Mouse (Mus musculus) heart, adult 2 months (tissue): ENCODE results near the gene Srebf1.

ENCODE experiments used
- CTCF ChIP-seq: fragments of 200-600 bp; IDR thresholded peaks from 2 replicates; pipeline ENCODE4 v1.8.1; 2022; ENCODE audit warnings: antibody characterized with exemption, mild to moderate bottlenecking, moderate library complexity
- EP300 ChIP-seq: fragments of 200-500 bp; IDR thresholded peaks from 2 replicates; pipeline ENCODE4 v1.6.1; 2011; ENCODE audit warnings: low read depth, low read length, control low read depth; ENCODE audit not compliant: insufficient read depth

DNA sequence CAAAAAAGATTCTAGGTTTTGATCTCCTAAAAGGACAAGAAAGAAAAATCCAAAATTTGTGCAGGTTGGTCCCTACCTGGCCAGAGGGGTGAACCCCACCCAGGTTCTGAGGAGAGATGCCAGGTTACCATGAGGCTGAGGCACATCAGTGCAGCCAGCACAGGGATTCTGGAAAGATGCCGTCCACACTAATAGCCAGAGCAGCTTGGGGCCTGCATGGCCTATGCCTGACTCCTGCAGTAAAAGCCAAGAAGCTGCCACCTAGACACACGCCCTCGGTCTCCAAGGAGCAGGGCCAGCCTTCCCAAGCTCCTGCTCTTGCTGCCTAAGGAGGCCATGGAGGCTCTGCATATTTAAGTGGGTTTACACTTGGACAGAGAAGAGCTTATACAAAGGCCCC lies 8.9 kb upstream of the Srebf1 start:
- TF ChIP-seq EP300 (no peak), CTCF (no peak)
